Mouse (Mus musculus): Measurements from ENCODE around the gene Tfe3. TPM values are rescaled to one million over a fixed set of nuclear protein-coding genes. Genes with fewer than 3 reads are reported as not detected.
"Not testable (repeated sequence)": the region's sequence is repeated elsewhere in the genome, so short reads cannot be mapped to it uniquely, and the experiment has no call there.

Gene Tfe3
- 10 to 100 TPM; 34.2 to 35.2 TPM for total RNA-seq (2021)
- long read RNA-seq, experiment 1, transcript Tfe3-201 (10 exons, 3,277 nt), result major isoform, 13 of 51 reads
- long read RNA-seq, experiment 1, partial matches to known transcripts, result 19 of 51 reads
- long read RNA-seq, experiment 1, other reads (novel, unspliced or antisense), result 14 of 51 reads
- long read RNA-seq, experiment 2, transcript Tfe3-201 (10 exons, 3,277 nt), result major isoform, 6 of 27 reads
- long read RNA-seq, experiment 2, partial matches to known transcripts, result 9 of 27 reads
- long read RNA-seq, experiment 2, other reads (novel, unspliced or antisense), result 9 of 27 reads

GRCm38 (mm10) chrX:7762137-7762920 lies at the start of gene Tfe3:
TSS of gene Tfe3 (plus strand) at chrX:7762560.
- DNase-seq (ENCODE audit: low spot score in 2 of 2), result peak; percentile 83 to 90

DNA sequence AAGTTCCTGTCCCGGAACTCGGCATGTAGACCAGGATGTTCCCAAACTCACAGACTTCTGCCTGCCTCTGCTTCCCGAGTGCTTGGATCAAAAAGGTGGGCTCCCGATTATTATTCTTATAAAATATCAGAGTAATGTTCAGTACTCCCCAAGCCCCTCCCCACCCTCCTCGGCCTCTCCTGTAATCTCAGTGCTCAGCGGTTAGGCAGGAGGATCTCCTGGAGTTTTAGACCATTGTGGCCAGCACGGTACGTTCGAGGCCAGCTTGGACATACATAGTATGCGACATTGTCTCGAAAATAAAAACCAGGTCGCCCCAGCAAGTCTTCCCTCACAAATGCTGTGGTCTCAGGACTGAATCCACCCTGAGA lies 48.6 kb upstream of the Tfe3 start:
- not testable (repeated sequence) for DNase-seq (ENCODE audit: low spot score in 2 of 2)

DNA sequence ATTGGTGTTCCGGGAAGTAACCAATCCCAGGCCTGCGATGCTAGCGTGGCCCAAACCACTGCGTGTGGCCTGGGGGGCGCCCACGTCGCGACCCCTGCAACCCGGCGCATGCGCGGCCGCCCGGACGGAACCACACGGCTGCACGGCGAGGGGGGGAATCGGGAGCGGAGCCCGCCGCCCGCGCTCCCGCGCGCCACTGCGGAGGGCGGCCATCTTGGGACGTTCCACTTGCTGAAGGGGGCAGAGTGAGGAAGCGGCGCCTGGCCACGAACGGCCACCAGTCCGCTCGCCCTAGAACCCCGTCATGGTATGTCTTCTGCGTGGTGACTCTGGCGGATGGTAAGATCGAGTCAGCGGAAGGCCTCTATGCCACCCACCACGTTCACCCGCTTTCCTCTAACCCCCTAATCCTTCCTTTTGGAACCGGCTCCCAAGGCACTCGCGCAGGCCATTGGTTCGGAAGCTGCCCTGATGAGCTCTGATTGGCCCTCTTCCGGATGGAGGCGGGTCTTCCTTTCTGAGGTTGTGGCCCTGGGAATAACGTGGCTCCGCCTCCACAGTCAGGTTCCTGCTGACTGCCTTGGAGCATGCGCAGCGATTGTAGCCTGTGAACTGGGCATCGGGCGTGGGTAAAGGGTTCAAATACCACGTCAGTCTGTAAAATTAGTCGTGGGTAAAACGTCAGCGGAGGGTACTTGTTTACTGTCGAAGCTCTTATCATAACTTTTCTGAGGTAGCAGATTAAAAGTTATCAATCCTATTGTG lies 48.0 kb upstream of the Tfe3 start, which contains the start of gene Wdr45:
TSS of gene Wdr45 (plus strand) at position 199 of the 765 bp plus-strand sequence.
- DNase-seq (ENCODE audit: low spot score in 2 of 2), result peak; percentile 86 to 92

DNA sequence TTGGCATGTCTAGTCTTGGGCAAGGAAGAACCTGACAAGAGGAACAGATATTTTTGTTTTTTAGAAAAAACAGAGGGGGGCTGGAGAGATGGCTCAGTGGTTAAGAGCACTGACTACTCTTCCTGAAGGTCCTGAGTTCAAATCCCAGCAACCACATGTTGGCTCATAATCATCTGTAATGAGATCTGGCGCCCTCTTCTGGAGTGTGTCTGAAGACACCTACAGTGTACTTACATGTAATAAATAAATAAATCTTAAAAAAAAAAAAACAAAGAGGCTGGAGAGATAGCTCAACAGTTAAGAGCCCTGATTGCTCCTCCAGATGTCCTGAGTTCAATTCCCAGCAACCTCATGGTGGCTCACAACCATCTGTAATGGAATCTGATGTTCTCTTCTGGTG lies 46.3 kb upstream of the Tfe3 start:
- not testable (repeated sequence) for DNase-seq (ENCODE audit: low spot score in 2 of 2)

- peak; percentile 48 to 62 for DNase-seq (ENCODE audit: low spot score in 2 of 2)
Observed at GRCm38 (mm10) chrX:7721514-7722281, 40.7 kb upstream of the Tfe3 start, which contains the start of gene Gm45208. TSS of gene Gm45208 (plus strand) at chrX:7722245.

GRCm38 (mm10) chrX:7722282-7722611 lies 40.1 kb upstream of the Tfe3 start:
- no peak for DNase-seq (ENCODE audit: low spot score in 2 of 2)

GRCm38 (mm10) chrX:7722691-7723090 lies 39.7 kb upstream of the Tfe3 start:
- no peak for DNase-seq (ENCODE audit: low spot score in 2 of 2)

DNA sequence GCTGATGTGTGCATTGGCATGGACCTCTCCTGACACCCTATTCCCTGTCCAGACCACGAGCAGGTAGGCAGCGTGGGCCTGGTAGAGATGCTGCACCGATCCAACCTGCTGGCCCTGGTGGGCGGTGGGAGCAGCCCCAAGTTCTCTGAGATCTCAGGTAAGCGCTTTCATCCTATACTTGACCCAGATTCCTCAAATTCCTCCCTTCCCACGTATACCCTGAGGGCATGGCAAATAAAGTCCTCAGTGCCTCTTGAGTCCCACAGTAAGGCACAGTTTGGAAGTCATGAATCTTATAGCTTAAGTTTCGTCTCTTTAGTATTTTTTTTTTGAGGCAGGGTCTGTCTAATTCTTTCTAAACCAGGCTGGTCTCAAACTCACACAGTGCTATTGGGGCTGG lies 38.2 kb upstream of the Tfe3 start:
- DNase-seq (ENCODE audit: low spot score in 2 of 2), result no peak

GRCm38 (mm10) chrX:7725841-7726240 lies 36.5 kb upstream of the Tfe3 start:
- no peak for DNase-seq (ENCODE audit: low spot score in 2 of 2)

DNA sequence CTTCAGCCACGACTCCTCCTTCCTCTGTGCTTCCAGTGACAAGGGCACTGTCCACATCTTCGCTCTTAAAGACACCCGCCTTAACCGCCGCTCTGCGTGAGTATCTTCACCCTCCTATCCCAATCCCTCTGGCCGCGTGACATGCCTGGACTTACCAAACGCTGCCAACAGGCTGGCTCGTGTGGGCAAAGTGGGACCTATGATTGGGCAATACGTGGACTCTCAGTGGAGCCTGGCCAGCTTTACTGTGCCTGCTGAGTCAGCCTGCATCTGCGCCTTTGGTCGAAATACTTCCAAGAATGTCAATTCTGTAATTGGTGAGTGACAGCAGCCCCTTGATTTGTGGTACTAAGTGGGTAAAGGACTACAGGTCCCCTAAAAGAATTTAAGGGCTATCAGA lies 35.2 kb upstream of the Tfe3 start:
- DNase-seq (ENCODE audit: low spot score in 2 of 2), result no peak

GRCm38 (mm10) chrX:7728215-7728921 lies 34.0 kb upstream of the Tfe3 start, which contains the start of gene Praf2:
TSS of gene Praf2 (plus strand) at chrX:7728439.
- peak; percentile 75 to 87 for DNase-seq (ENCODE audit: low spot score in 2 of 2)

DNA sequence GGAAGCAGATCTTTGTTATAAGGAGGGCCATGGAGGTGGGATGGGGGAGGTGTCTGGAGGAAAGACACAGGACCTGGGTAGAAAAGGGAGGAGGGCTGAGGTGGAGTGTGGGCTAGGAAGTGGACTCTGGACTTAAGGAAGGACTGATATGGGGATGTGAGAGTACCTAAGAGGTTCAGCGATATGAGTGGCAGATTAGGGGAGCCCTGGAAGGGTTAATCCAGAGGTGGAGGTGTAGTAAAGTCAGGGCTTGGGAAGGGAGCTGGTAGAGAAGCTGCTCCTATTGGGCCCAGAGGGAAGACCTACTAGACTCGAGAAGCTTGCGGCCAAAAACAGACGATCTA lies 33.5 kb upstream of the Tfe3 start:
- no peak for DNase-seq (ENCODE audit: low spot score in 2 of 2)

DNA sequence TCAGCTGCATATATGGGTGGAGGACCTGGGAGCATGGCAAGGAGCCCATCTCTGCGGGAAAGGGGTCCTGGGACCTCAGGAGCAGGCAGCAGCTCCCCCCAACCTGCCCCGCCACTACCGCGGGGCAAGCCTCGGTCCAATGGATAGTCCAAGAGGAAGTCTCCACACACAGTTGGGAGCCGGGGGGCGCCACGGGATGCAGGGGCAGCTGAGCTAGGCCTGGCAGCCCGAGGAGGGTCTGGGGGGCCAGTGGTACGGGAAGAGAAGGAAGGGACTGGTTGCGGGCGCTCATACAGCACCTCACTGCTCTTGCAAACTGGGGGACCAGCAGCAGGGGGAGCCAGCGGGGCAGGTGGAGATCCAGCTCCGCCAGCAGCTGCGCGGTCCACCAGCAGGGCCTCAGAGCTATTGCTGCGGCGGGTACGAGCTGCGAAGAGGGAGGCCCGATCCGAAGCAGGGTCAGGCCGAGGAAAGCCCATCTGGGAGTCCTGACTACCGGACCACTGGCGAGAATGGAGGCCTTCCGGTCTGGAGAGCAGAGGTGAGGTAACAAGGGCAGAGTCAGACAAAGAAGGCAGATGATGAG lies 28.7 kb upstream of the Tfe3 start:
- peak; percentile 40 to 59 for DNase-seq (ENCODE audit: low spot score in 2 of 2)

DNA sequence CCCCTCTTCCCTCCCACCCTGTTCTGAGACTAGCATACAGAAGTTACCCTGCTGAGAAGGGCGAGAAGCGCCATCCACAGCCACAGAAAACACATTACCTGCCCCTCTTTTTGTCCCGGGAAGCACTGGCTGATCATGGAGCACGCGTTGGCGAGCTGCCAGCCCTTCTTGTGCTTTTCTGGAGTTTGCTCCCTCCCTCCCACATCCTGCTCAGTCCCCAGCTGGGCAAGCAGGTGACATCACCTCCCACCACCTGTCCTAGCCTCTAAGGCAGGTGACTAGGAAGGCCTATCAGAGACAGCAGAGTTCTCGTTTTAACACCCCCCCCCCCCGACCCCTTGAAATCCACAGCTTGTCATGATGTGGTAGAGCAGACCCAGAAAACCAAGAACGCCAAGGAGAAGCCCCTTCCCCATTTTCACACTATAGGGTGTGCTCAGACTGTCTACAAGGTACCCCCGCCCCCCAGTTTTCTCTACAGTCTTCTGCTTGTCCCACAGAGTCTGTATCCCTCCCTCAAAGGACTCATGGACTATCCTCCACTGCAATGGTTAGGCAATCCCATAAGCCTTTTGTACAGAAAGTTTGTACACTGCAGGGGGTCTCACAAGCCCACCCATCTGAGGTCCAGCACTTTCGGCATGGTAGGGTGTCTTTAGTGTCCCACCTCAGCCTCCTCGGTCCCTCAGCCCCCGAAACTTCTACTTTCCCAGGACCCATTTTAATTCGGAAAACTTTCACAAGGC lies 22.9 kb upstream of the Tfe3 start:
- DNase-seq (ENCODE audit: low spot score in 2 of 2), result peak in 1 of 2 experiments; percentile 23

GRCm38 (mm10) chrX:7740082-7740819 lies 22.1 kb upstream of the Tfe3 start:
- no peak for DNase-seq (ENCODE audit: low spot score in 2 of 2)

DNA sequence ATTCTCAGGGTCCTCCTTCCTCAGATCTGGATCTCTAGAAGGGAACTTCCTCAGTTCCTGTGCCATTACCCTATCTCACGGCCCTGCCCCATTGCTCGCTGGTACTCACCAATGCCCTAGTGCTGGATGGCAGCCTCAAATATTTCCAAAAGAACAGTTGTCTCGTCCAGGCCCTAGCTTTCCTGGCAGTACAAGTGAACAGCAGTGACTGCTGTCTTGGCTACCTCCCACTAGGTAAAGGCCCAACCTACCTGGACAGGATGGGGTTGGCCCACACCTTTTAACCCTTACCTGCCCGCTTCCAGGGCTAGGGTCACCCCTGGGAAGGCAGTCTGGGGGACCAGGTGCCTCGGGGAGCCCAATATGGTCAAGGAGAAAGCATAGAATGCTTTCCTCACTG lies 21.3 kb upstream of the Tfe3 start:
- no peak for DNase-seq (ENCODE audit: low spot score in 2 of 2)

- DNase-seq (ENCODE audit: low spot score in 2 of 2), result no peak
Observed at GRCm38 (mm10) chrX:7743470-7743869, 18.9 kb upstream of the Tfe3 start.

DNA sequence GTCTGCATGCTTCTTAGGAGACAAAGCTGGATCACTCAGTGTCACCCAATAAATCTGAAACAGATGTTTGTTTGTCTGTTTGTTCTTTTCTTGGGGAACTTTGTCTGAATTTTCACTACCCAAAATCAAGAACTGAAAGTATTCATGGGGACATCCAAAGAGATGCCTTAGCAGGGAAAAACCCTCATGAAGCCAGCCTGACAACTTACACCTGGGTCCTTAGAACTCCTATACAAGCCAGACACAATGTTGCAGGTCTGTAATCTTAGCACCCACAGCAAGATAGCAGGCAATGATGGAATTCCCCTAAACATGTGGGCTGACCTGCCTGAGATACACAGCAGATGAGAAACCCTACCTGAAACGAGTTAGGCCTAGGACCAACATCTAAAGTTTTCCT lies 17.4 kb upstream of the Tfe3 start:
- DNase-seq (ENCODE audit: low spot score in 2 of 2), result no peak

DNA sequence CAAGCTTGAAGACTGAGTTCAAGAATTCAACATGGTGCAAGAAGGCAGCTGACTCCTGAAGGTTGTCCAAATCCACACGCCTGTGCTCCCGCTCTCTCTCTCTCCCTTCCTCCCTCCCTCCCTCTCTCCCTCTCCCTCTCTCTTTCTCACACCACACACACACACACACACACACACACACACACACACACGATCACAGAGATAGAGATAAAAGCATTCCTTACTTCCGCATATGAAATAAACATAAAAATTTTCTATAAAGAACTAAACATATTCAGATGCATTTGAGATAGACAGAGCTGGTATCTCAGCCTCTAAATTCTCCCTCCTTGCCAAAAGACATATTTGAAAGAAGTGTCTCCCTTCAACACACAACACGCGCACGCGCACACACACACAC lies 16.9 kb upstream of the Tfe3 start:
- no peak for DNase-seq (ENCODE audit: low spot score in 2 of 2)

Measured in left cerebral cortex, adult 18-20 months (tissue).